Comparison of ENCODE assay signal across 9 mouse cellular contexts in the genomic region with DNA sequence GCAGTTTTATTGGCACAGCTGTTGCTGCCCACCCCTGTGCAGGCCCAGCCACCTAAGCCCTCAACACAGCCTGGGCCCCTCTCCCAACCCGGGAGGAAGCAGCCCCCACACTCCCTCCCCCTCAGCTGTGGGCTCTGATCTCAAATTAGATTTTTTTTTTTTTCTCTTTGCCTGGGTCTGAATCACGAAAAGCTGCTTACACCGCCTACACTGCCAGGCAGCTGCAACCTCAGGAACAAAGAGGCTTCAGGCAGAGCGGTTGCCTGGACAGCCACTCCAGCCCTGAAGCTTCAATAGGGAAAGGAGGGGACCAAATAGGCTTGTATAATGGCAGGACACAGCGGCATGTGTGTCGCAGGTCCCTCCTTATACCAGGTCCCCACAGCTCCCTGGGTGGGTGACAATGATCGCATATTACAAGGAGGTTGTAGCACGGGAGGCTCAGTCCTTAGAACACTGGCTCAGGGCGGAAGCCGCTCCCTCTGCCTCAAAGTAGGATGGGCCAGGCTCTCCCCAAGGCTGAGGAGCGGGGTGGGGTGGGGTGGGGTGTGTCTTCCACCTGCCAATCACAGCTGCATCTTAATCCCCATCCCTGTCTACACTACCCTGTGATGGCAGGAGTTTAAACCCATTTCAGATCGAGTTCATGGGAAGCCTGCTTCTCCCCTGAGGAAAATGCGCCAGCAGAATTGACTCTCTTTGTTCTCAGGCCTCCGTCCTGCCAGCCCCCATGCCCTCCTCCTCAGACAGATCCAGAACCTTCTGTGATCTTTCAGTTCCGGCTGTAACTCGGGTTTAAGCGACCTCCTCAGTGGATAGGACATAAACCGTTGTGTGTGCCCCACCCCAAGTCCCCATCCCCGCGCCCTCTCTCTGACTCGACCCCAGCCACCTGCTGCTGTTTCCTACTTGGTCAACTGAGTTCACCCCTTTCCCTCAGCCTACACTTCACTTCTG. TPM values are rescaled to one million over a fixed set of nuclear protein-coding genes. Genes with fewer than 3 reads are reported as not detected.
DNase-seq lines count a peak whose midpoint lies in the region; ATAC-seq and TF ChIP-seq lines count a peak whose summit lies in the region.
"Had no signal": no experiment of that assay in that cellular context is flagged by ENCODE, and none has a peak within 500 bp of the region (broad histone marks: within the 10 kb centered on the region; RNA-seq: fewer than 3 reads in every experiment).

No protein-coding gene starts in this region.

- WGBS in liver, embryonic 15.5 days (ENCODE audit: insufficient replicate concordance): 26% methylated on average over 21 of the region's 21 CpGs

- peak; percentile 46; the same call in 1 of the 2 replicates for ATAC-seq in G1E (ENCODE audit: extremely low read depth, insufficient number of reproducible peaks, low FRiP score, poor library complexity, severe bottlenecking)
- ATAC-seq in erythroid progenitor cell, adult 5-6 weeks (replicated peaks; ENCODE audit: low FRiP score, poor library complexity, severe bottlenecking): peak; percentile 80
- ATAC-seq in liver, embryonic 15.5 days (ENCODE audit: insufficient read depth): peak; percentile 80

- peak overlapping the region; percentile 59 for H3K9ac ChIP-seq in liver, embryonic 15.5 days

- peak overlapping the region; percentile 97 for H3K27ac ChIP-seq in liver, embryonic 15.5 days (replicated peaks)

- TF ChIP-seq CTCF in G1E (IDR thresholded peaks at IDR 0.05; ENCODE audit: low read depth, low read length): no peak

- DNase-seq in CD4-positive, CD25-positive, alpha-beta regulatory T cell, adult 2 months (ENCODE audit: low read depth, low spot score): peak; percentile 65
- DNase-seq in G1E (ENCODE audit: low spot score): peak; percentile 72
- DNase-seq in layer of hippocampus, adult 11-12 months (ENCODE audit: low spot score): peak; percentile 79
- peak; percentile 83 for DNase-seq in right cerebral cortex, postnatal 25 days
- no peak for DNase-seq in ovary, postnatal 14 days (ENCODE audit: low spot score)
- no peak for DNase-seq in adrenal gland, postnatal 4 days (ENCODE audit: low spot score in 2 of 2)

- peaks cover 3% of the 10 kb centered on the region; the same call in 1 of the 2 replicates for H3K9me3 ChIP-seq in G1E (replicated peaks)
- no peaks in the 10 kb centered on the region for H3K9me3 ChIP-seq in liver, embryonic 15.5 days (replicated peaks)

- peak overlapping the region; percentile 60; the same call in 1 of the 2 replicates for H3K4me3 ChIP-seq in G1E (ENCODE audit: low read depth, low read length)
- H3K4me3 ChIP-seq in liver, embryonic 15.5 days (replicated peaks): peak overlapping the region; percentile 22

- H3K4me2 ChIP-seq in liver, embryonic 15.5 days: peak overlapping the region; percentile 63

- H3K36me3 ChIP-seq in G1E (replicated peaks): no peaks in the 10 kb centered on the region
- no peaks in the 10 kb centered on the region for H3K36me3 ChIP-seq in liver, embryonic 15.5 days (replicated peaks)

- H3K27me3 ChIP-seq in G1E (ENCODE audit: insufficient read depth, low read length): no peaks in the 10 kb centered on the region
- H3K27me3 ChIP-seq in liver, embryonic 15.5 days: no peaks in the 10 kb centered on the region

- H3K4me1 ChIP-seq in G1E (ENCODE audit: insufficient read depth, low read depth, low read length): peaks cover 99% of the 10 kb centered on the region
- H3K4me1 ChIP-seq in liver, embryonic 15.5 days (replicated peaks): peaks cover 94% of the 10 kb centered on the region

RNA-seq across cellular contexts. Expression of gene Zdhhc19, which starts 20.2 kb away (rescaled TPM):
- not detected in 2 replicates for total RNA-seq in G1E (2014; fragmentation: Nextera tagmentation)
- 0.23 TPM in 1 of 2 replicates, not detected in the other for total RNA-seq in G1E (2017)
- polyA plus RNA-seq in G1E (2012): not detected in 2 replicates
- not detected in 2 replicates for total RNA-seq in erythroid progenitor cell, adult 5-6 weeks (2015; ENCODE audit: low replicate concordance)
- total RNA-seq in erythroid progenitor cell, adult 5-6 weeks (2017; ENCODE audit: low replicate concordance): not detected in 2 replicates
- not detected in 2 replicates for polyA plus RNA-seq in liver, embryonic 15.5 days (2015; fragmentation: Nextera tagmentation; extraction: Ambion mirVana)
- not detected for total RNA-seq in adrenal gland, postnatal 4 days (2021)
- total RNA-seq: liver, adult 2 months had no signal
- polyA plus RNA-seq: liver, adult 2 months had no signal

RNA-seq across cellular contexts. Expression of gene Slc51a, which starts 28.6 kb away (rescaled TPM):
- total RNA-seq in G1E (2014; fragmentation: Nextera tagmentation) (not detected in 2 replicates), G1E (2017) (1.3 and 2.0 TPM in 2 replicates)
- polyA plus RNA-seq in G1E (2012): 0.02 TPM in 1 of 2 replicates, not detected in the other
- total RNA-seq in erythroid progenitor cell, adult 5-6 weeks (2015; ENCODE audit: low replicate concordance): not detected in 2 replicates
- total RNA-seq in erythroid progenitor cell, adult 5-6 weeks (2017; ENCODE audit: low replicate concordance): 0.51 TPM in 1 of 2 replicates, not detected in the other
- 0.37 and 0.56 TPM in 2 replicates for polyA plus RNA-seq in liver, embryonic 15.5 days (2015; fragmentation: Nextera tagmentation; extraction: Ambion mirVana)
- total RNA-seq in adrenal gland, postnatal 4 days (2021): 1 to 10 TPM in 1 of 2 experiments, not detected in 1; 1.4 TPM
- total RNA-seq: liver, adult 2 months had no signal

Comparison
In these comparisons a context has a peak if more than half of its experiments do, and no peak if none do; other contexts are left out.
1. DNase-seq: peak in CD4-positive, CD25-positive, alpha-beta regulatory T cell, adult 2 months (single experiment), G1E (single experiment), layer of hippocampus, adult 11-12 months (single experiment) and right cerebral cortex, postnatal 25 days (single experiment); none in ovary, postnatal 14 days (single experiment) and adrenal gland, postnatal 4 days (0 of 2).
2. Peak in every context shown above with its lines, with median percentiles within 50 percentile points of each other: ATAC-seq.